Mouse (Mus musculus): ENCODE measurements around the gene Fam243. TPM values are rescaled to one million over a fixed set of nuclear protein-coding genes. Genes with fewer than 3 reads are reported as not detected.

Gene Fam243
- total RNA-seq, 2 experiments from 2014 or later: not detected

DNA sequence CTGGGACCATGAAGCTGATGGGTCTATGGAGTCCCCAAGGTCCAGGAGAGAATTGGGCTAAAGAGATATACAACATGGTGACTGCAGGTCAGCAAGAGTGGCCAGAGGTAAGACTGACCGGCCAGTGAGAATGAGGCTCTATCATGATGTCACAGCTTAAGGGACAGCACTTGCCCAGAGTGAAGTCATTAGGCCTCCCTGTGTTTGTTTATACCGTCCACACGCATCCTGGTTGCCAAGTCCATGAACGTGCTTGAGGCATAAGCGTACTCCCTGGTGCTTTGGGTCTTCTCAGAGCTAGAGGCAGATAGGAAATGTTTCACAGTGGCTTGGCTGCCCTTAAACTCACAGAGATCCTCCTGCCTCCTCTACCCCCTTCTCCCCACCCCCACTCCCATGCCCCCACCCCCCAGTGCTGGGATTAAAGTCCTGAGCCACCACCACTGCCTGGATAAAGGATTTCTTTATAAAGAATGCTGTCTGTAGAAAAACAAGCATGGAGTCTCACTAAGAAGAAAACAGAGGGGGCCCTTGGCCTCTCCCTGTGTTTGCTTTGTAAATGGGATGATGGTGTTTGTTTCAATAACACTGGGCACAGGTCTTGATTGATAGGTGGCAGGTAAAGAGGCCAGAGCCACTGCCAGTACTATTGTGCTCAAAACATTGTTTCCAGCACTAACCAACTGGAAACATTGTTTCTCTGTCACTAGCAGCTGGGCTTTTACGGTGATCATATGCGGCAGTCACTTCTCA is 3.2 kb upstream of the Fam243 start:
- DNase-seq (ENCODE audit: low spot score in 2 of 2): no peak
- intact Hi-C loops (cut with DNase I): no loop called here

DNA sequence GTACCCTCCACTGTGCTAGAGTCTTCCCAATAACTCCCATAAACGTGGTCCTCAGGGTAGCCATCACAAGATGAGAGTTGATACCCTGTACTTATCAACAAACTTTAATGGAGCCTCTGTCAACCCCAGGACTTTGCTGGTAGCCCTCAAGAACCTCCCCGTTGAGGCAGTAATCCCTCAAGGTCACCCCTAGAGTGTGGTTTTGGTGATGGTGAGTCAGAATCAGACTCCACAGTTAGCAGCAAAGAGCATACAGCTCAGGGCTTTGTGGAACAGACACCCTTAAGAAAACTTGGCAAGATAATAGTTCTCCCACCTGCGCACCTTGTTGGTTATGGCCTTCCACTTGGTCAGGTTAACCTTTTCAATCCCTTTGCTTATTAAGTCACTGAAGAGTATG is 880 bp downstream of the Fam243 start:
- intact Hi-C loops (cut with DNase I): no loop called here
- no peak for DNase-seq (ENCODE audit: low spot score in 2 of 2)

DNA sequence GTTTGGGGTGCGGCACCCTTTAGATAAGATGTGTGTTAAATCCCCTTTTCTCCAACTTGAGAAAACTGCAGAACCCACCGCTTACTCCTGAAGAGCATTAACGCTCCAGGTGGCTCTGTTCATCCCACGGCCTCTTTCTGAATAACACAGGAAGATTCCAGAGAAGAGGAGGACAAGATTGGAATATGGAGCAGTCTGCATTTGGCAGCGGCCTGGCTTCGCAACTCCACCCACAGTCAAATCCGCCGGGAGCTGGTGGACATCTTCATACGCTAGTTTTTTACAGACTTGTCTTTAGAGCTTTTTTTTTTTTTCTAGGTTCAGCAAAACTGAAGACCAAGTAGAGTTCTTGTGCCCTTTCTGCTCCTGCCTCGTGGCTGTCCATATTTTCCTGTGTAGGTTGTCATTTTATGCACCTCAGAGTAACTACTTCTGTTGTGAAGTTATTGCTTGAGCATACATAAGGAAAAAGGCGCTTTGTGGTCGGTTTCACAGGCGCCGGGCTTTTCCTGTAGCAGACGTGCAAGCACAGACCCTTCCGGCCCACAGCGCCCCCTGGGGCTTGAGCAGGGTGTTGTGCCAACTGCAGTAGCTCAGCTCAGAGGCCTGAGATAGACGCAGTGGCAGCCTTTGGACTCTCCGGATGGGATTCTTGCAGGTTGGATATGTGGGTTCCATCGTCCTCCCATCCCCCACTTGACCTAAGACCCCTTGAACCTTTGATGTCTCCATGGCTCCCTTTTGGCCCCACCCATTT is 1.7 kb downstream of the Fam243 start:
- intact Hi-C loops (cut with DNase I): loop anchor here (10.0 kb wide), 1 partner anchor 1225 kb away; no protein-coding TSS in a partner anchor
- peak; percentile 54 to 62 for DNase-seq (ENCODE audit: low spot score in 2 of 2)

DNA sequence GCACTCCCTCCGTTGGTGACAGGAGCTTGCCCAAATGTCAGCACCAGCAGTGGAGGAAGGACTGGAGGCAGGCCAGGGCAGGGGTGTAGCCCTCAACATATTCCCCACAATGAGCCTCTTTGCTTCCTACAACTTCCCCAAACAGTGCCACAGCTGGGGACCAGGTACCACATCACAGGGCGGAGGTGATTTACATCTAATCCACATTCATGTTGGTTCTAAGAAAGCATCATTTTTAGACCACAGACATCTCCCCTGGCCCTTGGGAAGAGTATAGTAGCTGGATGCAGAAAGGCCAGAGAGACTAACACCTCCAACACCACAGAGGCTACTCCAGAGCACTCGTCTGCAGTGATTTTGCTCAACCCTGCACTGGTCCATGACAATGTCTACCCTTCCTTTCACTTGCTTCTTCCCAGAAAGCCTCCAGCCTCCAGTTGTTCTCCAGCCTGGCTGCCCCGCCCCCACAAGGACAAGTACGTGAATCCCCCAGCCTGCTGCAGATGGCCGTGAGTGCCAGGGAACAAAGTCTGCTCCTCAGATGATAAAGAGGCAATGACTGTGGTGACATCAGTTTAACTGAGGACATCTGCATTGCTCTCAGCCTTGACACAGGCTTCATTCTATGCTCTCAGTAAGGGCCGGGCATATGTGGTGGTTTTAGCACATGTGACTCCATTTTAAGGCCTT is 5.0 kb downstream of the Fam243 start:
- DNase-seq (ENCODE audit: low spot score in 2 of 2): no peak
- intact Hi-C loops (cut with DNase I): loop anchor here (10.0 kb wide), 1 partner anchor 1229 kb away; no protein-coding TSS in a partner anchor

DNA sequence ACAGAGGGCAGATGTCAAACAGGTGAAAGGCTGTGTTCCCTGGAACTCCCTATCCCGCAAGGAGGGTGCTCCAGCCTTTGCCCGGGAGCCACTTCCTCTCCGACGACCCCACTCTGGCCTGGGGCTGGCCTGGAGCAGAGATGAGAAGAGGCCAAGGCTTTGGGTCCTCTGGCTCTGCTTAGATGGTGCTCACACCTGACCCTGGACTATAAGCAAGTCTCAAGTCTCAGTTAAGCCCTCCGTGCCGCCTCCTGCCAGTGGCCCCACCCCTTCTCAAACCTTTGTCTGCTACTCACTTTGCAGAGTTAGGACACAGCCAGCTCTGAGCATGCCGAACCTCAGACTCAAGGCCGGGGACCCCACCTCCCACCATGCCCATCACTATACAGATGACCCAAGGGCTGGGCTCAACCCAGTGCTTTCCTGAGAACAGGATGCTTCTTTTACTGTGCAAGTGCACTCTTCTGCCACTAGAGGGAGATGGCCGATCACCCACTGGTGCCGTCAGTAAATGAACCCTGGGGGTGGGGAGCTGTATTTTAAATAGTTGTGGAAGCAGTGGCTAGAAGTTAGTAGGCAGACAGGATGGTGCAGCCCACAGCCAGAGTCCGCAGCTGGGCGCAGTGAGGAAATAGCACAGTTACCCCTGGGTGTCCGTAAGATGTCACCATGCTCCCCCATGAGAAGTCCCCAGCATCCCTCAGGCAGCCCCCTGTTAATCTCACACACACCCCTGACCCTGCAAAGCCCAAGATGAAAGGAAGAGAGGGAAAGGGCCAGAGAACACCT is 7.1 kb downstream of the Fam243 start:
- DNase-seq (ENCODE audit: low spot score in 2 of 2): peak; percentile 30 to 42
- intact Hi-C loops (cut with DNase I): loop anchor here (2.0 to 10.0 kb wide), 2 partner anchors 23 to 1231 kb away; no protein-coding TSS in a partner anchor

DNA sequence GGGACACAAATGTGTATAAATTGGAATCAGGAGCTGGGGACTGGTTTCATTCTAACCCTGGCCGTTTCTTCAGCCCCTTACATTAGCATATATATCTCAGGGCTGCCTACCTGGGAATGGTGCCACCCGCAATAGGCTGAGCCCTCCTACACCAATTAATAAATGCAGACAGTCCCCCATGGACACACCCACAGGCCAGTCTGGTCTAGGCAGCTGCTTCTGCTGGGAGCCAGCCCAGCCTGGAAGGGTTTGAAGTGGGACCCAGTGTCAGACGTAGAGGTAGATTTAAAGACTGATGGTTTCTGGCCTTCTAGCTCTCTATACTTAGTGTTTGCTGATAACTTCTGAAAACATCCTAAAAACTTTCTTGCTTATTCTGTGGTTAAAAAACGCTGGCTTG is 12.1 kb downstream of the Fam243 start:
- intact Hi-C loops (cut with DNase I): no loop called here
- no peak for DNase-seq (ENCODE audit: low spot score in 2 of 2)

DNA sequence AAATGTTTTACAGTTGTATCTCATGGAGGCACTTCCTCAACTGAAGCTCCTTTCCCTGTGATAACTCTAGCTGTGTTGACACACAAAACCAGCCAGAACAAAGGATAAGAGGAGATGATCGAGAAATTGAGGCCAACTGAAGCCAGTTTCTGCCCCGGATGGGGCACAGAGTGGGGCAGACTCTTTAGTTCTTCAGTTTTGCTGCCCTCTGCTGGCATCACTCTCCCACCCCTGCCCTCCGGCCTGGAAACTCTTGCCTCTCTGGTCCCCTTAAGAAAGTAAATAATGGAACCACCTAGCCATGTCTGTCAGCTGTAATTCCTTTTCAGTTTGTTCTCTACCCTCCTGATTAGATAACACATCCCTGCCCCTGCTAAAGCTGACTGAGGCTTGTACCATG is 13.3 kb downstream of the Fam243 start:
- intact Hi-C loops (cut with DNase I): no loop called here
- DNase-seq (ENCODE audit: low spot score in 2 of 2): no peak

DNA sequence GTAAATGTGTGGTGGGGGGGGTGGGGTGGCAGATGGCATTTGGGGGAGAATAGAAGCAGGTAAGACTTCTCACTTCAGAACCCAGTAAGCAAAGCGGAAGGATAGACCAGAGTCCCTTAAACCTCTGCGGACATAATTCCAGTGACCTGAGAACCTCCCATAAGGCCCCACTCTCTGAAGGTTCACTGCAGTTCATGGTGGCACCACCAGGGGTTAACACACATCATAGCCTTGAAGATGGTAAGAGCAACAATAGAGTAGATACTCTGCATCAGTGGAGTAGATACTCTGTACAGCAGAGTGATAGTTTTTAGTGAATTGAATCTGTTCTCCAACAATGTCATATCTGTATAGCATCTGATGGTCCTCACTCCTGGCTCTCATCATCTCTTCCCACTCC is 15.7 kb downstream of the Fam243 start:
- intact Hi-C loops (cut with DNase I): no loop called here
- DNase-seq (ENCODE audit: low spot score in 2 of 2): no peak

DNA sequence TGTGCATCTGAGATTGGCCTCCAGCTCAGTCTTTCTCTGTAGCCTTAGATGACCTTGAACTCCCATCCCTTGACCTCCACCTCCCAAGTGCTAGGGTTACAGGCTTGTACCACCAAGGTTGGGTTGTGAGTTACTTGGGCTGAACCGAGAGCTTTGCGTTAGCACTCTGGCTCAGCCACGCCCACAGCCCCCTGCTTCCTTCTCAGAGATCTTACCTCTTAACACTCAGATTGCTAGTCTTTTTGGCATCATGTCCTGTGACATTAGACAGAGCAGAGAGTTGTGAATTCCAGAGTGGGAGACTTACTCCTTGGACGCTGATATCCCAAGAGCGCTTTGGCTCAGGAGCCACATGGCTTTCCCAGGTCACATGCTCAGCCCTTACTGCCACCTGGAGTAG is 18.7 kb downstream of the Fam243 start:
- intact Hi-C loops (cut with DNase I): loop anchor here (5.0 kb wide), 1 partner anchor 245 kb away; the partner anchor contains the start of genes Gm49711, Mrps6 and Slc5a3

DNA sequence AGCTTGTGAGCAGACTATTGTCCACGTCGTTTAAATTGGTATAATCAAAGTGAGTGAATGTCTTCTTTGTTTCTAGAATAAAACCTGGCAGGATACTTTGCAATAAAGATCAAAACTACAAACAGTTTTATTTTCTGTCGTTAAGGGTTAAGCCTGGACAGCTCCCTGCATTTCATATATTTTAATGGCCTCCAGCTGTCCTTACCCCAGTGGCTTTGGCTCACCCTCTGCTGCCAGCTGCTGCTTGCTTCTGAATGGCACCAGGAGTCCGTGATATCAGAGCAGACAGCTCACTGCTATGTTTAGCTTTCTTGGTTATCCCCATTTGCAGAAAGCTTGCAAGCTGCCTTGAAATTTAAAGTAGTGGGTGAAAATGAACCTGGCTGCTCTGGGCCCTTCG is 19.3 kb downstream of the Fam243 start:
- intact Hi-C loops (cut with DNase I): loop anchor here (2.0 to 5.0 kb wide), 2 partner anchors 245 to 371 kb away; partner anchors contain the start of genes Gm49711, Mrps6 and Slc5a3

More for the DNA sequence above, 18.7 kb downstream of the Fam243 start:
- DNase-seq (ENCODE audit: low spot score in 2 of 2): no peak

DNA sequence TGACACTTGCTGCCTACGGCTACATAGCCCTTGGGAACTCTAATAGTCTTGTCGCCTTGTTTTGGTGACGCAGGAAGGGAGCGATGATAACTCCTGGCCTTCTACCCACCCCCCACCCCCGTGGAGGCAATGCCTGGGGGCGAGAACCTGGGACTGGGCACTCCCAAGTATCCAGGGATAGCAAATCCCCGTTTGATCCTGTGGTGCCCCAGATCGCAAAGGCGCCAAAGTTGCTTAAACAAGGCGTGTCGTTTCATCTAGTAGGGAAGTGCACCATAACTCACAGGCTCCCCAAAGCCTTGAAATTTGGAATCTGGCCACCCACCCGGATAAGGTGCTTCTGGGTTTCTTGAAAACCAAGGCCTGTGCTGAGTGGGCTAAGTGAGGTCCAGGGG is 19.8 kb downstream of the Fam243 start:
- intact Hi-C loops (cut with DNase I): loop anchor here (2.0 to 5.0 kb wide), 2 partner anchors 244 to 371 kb away; partner anchors contain the start of genes Gm49711, Mrps6 and Slc5a3
- no peak for DNase-seq (ENCODE audit: low spot score in 2 of 2)

More for the DNA sequence above, 19.3 kb downstream of the Fam243 start:
- no peak for DNase-seq (ENCODE audit: low spot score in 2 of 2)

DNA sequence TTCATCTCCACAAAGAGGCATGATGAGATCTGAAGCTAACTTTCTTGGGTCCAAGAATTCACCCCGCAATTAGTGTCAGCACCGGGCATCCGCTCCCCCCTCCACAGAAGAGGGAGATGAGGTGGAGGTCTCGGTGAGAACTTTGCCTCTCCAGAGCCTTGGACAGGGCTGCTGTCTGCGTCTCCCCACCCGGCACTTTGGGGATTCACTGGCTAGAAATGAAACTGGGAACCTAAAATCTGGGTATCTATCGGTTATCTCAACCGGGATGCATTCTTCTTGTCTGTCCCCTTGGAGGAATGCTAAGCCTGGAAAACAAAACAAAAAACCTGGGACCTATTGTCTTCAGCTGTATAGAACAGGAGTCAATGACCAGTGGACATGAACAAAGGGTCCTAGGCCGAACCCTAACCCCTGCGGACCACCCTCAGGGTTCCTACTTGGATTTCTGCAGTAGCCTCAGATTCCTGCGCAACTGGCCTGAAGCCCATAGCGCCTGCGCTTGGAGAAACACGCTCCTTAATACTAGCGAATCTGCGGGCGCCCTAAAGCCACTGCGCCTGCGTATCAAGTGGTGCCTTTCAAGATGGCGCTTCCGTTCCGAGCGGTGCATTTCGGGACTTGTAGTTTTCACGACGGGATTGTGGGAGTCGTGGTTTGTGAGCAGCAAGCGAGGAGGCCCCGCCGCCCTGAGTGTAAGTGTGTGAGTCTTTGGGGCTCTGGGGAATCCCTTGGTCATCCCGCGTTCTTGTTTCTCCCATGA is 20.4 kb downstream of the Fam243 start, which contains the start of gene Smim11:
Gene Smim11, plus strand, starts transcription at position 638 of the 763 bp plus-strand sequence.
- peak; percentile 94 to 95 for DNase-seq (ENCODE audit: low spot score in 2 of 2)
- intact Hi-C loops (cut with DNase I): loop anchor here (2.0 to 5.0 kb wide), 2 partner anchors 244 to 370 kb away; partner anchors contain the start of genes Gm49711, Mrps6 and Slc5a3

DNA sequence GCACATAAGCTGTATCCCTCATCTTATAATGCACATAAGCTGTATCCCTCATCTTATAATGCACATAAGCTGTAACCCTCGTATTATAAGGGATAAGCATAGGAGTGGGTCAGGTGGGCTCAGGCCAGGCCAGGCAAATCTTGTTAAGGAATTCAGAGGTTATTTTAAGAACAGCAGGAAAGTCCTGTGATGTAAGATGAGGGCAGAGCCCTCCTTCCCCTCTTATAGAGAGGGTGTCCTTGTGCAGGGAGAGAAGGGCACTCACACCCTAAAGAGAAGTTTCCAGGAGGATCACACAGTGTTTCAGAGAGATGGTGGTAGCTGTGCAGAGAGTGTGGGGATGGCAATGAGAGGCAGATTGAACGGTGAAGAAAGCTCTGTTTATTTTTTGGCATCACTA is 25.9 kb downstream of the Fam243 start:
- no peak for DNase-seq (ENCODE audit: low spot score in 2 of 2)
- intact Hi-C loops (cut with DNase I): no loop called here

DNA sequence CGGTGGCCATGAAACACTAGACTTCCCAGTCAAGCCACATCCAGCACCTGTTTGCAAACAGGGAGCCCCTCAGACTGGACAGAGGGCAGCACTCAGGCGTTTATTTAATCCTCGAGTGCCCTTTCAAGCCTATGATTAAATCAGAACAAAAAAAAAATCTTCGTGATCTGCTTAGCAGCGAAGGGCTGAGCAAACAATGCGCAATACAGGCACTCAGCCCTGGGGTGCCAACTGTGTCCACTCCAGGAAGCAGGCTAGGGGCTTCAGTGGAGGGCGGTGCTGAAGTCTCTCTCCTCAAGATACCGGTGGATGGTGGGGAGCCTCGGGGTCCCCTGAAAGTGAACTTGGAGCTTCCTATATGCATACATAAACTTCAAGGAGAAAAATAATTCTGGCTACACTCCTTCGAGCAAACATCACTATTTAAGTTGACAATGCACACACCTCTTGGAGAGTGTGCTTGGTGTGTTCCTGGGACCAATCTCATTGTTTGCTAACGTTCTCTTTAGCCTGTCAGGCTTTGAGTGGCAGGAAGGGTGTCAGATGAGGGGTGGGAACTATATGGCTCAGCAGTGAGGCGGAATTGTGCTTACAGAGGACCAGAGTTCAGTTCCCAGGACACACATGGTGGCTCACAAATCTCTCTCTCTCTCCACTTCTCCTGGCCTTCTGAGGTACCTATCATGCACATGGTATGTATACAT is 26.8 kb downstream of the Fam243 start:
- intact Hi-C loops (cut with DNase I): no loop called here
- DNase-seq (ENCODE audit: low spot score in 2 of 2): no peak

DNA sequence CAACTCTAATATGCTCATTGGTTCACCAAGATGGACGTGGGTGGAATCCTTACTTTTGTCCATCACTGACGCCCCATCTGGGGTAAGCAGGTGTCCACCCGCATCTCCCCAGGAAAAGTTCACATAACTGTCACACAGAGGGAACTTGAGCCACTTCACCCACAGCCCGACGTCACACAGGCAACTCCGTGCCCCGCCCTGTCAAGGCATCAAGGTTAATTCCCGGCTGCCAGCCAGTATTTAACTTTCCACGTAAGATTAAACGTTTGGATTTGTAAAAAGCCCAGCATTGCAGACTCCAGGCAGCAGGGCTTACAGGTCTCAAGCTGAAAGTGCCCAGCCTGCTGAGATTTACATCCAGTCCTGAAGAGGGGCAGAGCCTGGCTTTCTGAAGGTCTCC is 29.1 kb downstream of the Fam243 start, which contains the start of gene Kcne2:
Gene Kcne2, plus strand, starts transcription at position 289 of the 400 bp plus-strand sequence.
- intact Hi-C loops (cut with DNase I): no loop called here
- DNase-seq (ENCODE audit: low spot score in 2 of 2): no peak

DNA sequence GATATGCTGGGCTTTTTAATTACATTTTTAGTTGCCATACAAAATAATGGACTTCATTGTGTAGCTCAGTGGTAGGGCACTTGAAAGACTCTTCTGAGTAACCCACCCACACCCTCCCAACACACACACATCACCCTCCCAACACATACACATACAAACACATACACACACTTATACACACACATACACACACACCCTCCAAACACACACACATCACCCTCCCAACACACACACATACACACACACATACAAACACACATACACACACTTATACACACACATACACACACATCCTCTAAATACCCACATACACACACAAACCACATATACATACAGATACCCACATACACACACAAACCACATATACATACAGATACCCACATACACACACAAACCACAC is 31.2 kb downstream of the Fam243 start:
- intact Hi-C loops (cut with DNase I): no loop called here
- no peak for DNase-seq (ENCODE audit: low spot score in 2 of 2)

DNA sequence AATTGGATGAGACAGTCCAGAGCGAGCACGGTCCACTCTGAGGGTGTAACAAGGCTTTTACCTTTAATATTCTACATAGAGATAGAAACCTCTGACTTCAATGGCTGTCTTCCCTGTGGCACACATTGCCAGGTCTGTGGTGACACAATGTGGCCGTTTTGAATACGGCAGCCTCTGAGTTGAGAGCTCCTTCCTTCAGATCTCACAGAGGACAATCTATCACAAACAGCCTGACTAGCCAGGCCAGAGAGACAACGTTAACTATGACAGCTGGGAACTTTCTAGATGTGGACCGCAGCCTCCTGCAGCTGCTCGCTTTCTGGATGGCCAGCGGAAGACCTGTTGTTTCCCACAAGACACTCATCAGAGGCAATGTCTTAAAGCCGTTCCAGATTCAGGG is 32.5 kb downstream of the Fam243 start:
- DNase-seq (ENCODE audit: low spot score in 2 of 2): no peak
- intact Hi-C loops (cut with DNase I): loop anchor here (5.0 kb wide), 1 partner anchor 231 kb away; the partner anchor contains the start of genes Gm49711, Mrps6 and Slc5a3

Data from left cerebral cortex, postnatal 36 days (tissue).